Mouse (Mus musculus) heart, embryonic 15.5 days (tissue): ENCODE data around the gene Gm14496. TPM values are rescaled to one million over a fixed set of nuclear protein-coding genes. Genes with fewer than 3 reads are reported as not detected.
"Not testable (repeated sequence)": the region's sequence is repeated elsewhere in the genome, so short reads cannot be mapped to it uniquely, and the experiment has no call there.

Source experiments
- ATAC-seq: fragments of 200-750 bp; cut with Nextera tagmentation; replicated peaks from 2 replicates; pipeline ENCODE4 v1.8.0; 2017; ENCODE audit warnings: low read depth, moderate TSS enrichment; ENCODE audit not compliant: insufficient number of reproducible peaks, insufficient read depth, low FRiP score
- H3K27ac ChIP-seq: fragments of 300-500 bp; sonication (generic); 2 replicates; pipeline ENCODE4 v1.5.1; 2015; ENCODE audit warnings: mild to moderate bottlenecking, inconsistent platforms
- H3K27me3 ChIP-seq: fragments of 300-500 bp; sonication (generic); 2 replicates; pipeline ENCODE4 v1.6.1; 2015; ENCODE audit warnings: inconsistent platforms
- H3K36me3 ChIP-seq: fragments of 300-500 bp; sonication (generic); 2 replicates; pipeline ENCODE4 v1.6.1; 2015; ENCODE audit warnings: mild to moderate bottlenecking, inconsistent platforms
- H3K4me1 ChIP-seq: fragments of 300-500 bp; sonication (generic); replicated peaks from 2 replicates; pipeline ENCODE4 v1.6.1; 2015; ENCODE audit warnings: inconsistent platforms
- H3K4me2 ChIP-seq: fragments of 300-500 bp; sonication (generic); 2 replicates; pipeline ENCODE4 v1.6.1; 2015; ENCODE audit warnings: inconsistent platforms, mild to moderate bottlenecking, moderate library complexity
- H3K4me3 ChIP-seq: fragments of 300-500 bp; sonication (generic); 2 replicates; pipeline ENCODE4 v1.5.1; 2015; ENCODE audit warnings: mild to moderate bottlenecking, inconsistent platforms
- H3K9ac ChIP-seq: fragments of 300-500 bp; sonication (generic); 2 replicates; pipeline ENCODE4 v1.6.1; 2015; ENCODE audit warnings: mild to moderate bottlenecking, inconsistent platforms
- H3K9me3 ChIP-seq: fragments of 300-500 bp; sonication (generic); replicated peaks from 2 replicates; pipeline ENCODE4 v1.6.1; 2016; ENCODE audit warnings: inconsistent platforms
- WGBS: fragments of 180-500 bp; shearing (Covaris S2); methylation state at CpG from one replicate; pipeline ENCODE4 v1.1.7; 2015; ENCODE audit warnings: mixed read lengths; 5-methylcytosine and 5-hydroxymethylcytosine counted together
- polyA plus RNA-seq: library from polyadenylated mRNA; unstranded; fragments of >200 nt; fragmentation: Nextera tagmentation; extraction: Ambion mirVana; gene quantifications from 2 replicates; pipeline ENCODE4 v1.2.1, GENCODE M21; 2015

Gm14496 gene
- polyA plus RNA-seq, result not detected in 2 replicates

GRCm38 (mm10) chr2:181990829-181991228 is at the start of gene Gm14496:
Gm14496 (plus strand) TSS chr2:181991129.
- H3K9me3 ChIP-seq, result no peaks in the 10 kb centered on the region
- H3K4me2 ChIP-seq, result no peak within 1 kb of the TSS
- WGBS, result 53% methylated on average over 3 of the region's 3 CpGs
- no peak within 1 kb of the TSS for H3K4me3 ChIP-seq
- ATAC-seq, result no peak
- no peak within 1 kb of the TSS for H3K27ac ChIP-seq
- H3K36me3 ChIP-seq, result no peaks in the 10 kb centered on the region
- no peaks in the 10 kb centered on the region for H3K4me1 ChIP-seq
- no peaks in the 10 kb centered on the region for H3K27me3 ChIP-seq
- no peak within 1 kb of the TSS for H3K9ac ChIP-seq

GRCm38 (mm10) chr2:181952747-181953680 is 37.9 kb upstream of the Gm14496 start:
- peak overlapping the region; percentile 45 for H3K4me2 ChIP-seq
- not testable (repeated sequence) for ATAC-seq, H3K9me3 ChIP-seq, H3K4me1 ChIP-seq, H3K9ac ChIP-seq, H3K27ac ChIP-seq, H3K36me3 ChIP-seq, H3K27me3 ChIP-seq
- H3K4me3 ChIP-seq, result 0 out of 2 replicates have a peak overlapping the region, but pooled peaks have one; percentile 2
- 20% methylated on average over 21 of the region's 21 CpGs for WGBS

- Histone ChIP-seq H3K27me3 (no peaks in the 10 kb centered on the region), H3K27ac (no peak overlapping the region), H3K4me2 (no peak overlapping the region), H3K9ac (no peak overlapping the region), H3K9me3 (no peaks in the 10 kb centered on the region), H3K4me1 (no peaks in the 10 kb centered on the region), H3K4me3 (no peak overlapping the region), H3K36me3 (no peaks in the 10 kb centered on the region)
- 64% methylated on average over 7 of the region's 7 CpGs for WGBS
- no peak for ATAC-seq
These were observed 22.5 kb upstream of the Gm14496 start for GRCm38 (mm10) chr2:181968395-181968794.

- Histone ChIP-seq H3K36me3 (no peaks in the 10 kb centered on the region), H3K27me3 (no peaks in the 10 kb centered on the region), H3K9me3 (no peaks in the 10 kb centered on the region), H3K4me2 (no peak overlapping the region), H3K4me1 (no peaks in the 10 kb centered on the region), H3K27ac (no peak overlapping the region), H3K9ac (no peak overlapping the region), H3K4me3 (no peak overlapping the region)
- ATAC-seq, result no peak
- WGBS, result 91% methylated on average over 2 of the region's 2 CpGs
These were observed 21.7 kb upstream of the Gm14496 start for GRCm38 (mm10) chr2:181969187-181969586.

- H3K4me1 ChIP-seq, H3K27me3 ChIP-seq: not testable (repeated sequence)
These were observed 9.0 kb upstream of the Gm14496 start for GRCm38 (mm10) chr2:181981969-181982368.

More at GRCm38 (mm10) chr2:181981969-181982368, 9.0 kb upstream of the Gm14496 start:
- not testable (repeated sequence) for H3K9me3 ChIP-seq, H3K36me3 ChIP-seq, H3K4me2 ChIP-seq, ATAC-seq, H3K4me3 ChIP-seq, H3K27ac ChIP-seq, H3K9ac ChIP-seq
- WGBS, result 69% methylated on average over 7 of the region's 7 CpGs

Other genes with a start within 250 kb of the Gm14496 start
- gene Myt1, start 227.8 kb upstream of the Gm14496 start, polyA plus RNA-seq, result 0.06 and 0.38 TPM in 2 replicates
- 27.0 and 29.3 TPM in 2 replicates for gene Pcmtd2, start 153.3 kb upstream of the Gm14496 start, polyA plus RNA-seq
- gene Polr3k, start 126.8 kb upstream of the Gm14496 start, polyA plus RNA-seq, result 37.9 and 41.5 TPM in 2 replicates